Mouse (Mus musculus) left cerebral cortex, postnatal 36 days (tissue): Measurements from ENCODE around the gene Sox5. TPM values are rescaled to one million over a fixed set of nuclear protein-coding genes. Genes with fewer than 3 reads are reported as not detected.

ENCODE experiments used
- DNase-seq, 2 experiments: peaks; one replicate each; pipeline ENCODE4 v3.0.0; 2021 to 2022; ENCODE audit warnings: low spot score in 2 of 2, mixed read lengths in 1 of 2
- intact Hi-C: fragments of 180-260 bp; cut with DNase I; formaldehyde crosslinking; loops from one replicate; pipeline ENCODE4 v1.15.1; 2025
- total RNA-seq, 2 experiments: library from RNA; stranded (reverse); gene quantifications; 2 replicates each; pipeline ENCODE4 v1.2.3; 2021

Sox5 gene
- total RNA-seq, 2 experiments from 2014 or later = 52.1 to 57.9 TPM

DNA sequence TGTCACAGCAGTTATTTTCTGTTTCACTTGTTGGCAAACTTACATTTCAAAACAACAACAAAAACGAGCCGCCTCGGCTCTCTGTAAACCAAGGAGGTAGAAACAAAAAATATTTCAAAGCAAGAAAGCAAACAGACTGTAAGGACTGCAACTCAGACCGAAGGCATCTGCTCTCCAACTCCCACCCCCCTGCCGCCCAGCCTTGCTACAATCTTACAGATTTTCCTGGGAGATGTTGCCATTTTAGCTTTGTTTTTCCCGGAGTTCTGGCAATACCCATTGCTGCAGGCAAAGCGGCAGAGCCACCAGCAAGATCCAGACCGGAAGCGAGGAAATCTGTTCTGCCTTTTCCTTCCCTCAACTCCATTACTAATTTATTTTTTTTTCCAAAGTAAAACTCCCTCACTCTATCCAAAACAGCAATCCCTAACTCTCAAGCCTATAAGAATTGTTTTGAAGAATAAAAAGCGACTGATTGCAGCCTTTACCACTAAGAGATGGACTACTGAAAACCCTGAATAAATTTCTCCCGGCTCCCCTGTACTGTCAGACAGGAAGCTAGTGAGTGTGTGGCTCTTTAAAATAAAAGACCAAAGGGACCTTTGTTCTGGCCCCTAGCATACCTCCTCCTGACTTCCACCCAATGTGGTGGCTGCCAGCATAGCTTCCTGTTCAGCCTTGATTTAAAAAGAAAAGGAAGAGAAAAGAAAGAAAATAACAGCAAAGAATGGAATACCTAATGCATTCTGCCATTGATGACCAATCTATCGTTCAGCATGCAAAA, 600.5 kb downstream of the Sox5 start:
- intact Hi-C loops = no loop called here
- DNase-seq = peak in 1 of 2 experiments; percentile 45

DNA sequence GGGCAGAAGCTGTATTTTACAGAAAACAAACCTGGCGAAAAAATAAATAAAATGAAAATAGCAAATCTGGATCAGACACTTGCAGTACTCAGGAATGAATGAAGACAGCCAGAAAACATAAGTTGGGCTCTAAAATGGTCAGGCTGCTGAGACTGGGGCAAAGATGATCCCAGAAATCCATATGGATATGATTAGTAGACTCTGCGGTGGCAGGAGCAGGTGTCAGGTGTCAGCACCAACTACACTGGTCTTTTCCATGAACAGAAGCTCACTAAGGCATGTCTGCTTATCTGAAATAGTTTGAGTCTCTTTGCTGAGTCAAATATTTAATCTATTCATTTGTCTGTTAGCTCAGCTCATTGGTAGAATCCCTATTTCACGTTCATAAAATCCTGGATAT, 602.7 kb downstream of the Sox5 start:
- intact Hi-C loops = no loop called here
- DNase-seq = no peak

DNA sequence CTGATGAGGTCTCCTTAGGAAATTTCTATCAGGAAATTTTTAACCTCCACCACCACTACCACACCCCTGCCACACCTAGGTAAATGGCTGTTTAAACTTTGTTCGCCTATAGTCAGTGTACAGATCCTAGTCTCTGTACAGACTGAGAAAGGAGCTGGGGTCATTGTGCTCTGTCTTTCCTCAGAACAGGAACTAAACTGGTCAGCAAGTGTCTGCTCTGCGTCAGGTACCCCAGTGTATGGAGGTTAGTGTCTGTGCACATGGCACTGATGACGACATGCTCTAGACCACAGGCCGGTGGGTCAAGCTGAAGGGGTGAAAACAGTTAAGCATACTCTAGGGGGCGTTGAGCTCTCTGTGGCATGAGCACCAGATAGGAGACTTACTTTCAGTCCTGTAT, 605.1 kb downstream of the Sox5 start:
- intact Hi-C loops = no loop called here

DNA sequence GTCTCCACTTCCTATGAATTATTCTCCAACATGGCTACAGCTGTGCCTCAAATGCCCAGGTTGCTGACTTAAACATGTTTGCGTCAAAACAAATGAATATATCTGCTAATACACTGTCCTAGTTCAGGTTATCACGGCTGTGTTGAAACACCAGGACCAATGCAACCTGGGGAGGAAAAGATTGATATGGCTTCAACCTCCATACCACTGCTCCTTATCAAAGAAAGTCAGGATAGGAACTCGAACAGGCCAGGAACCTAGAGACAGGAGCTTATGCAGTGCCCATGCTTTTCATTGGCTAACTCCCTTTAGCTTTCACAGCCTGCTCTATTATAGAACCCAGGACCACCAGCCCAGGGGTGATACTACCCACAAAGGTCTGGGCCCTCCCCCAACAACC, 606.2 kb downstream of the Sox5 start:
- DNase-seq = no peak
- intact Hi-C loops = no loop called here

More for the DNA sequence above, 605.1 kb downstream of the Sox5 start:
- DNase-seq = no peak

DNA sequence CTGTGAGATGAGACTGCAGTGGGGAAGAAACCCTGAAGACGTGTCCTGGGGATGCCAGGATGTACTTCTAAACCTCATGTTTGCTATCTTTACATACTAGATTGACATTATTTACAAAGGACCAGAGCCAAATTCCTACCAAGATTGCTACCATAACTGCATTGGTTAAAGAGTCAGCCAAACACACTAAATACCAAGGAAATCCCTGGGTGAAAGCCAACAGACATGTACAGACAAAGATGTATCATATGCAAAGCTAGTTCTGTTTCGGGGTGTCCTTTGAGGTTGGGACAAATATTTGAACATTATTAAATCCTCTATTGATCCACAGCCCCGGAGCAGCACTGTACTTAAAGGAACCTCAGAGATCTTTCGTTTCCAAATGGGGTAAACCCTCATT, 611.2 kb downstream of the Sox5 start:
- intact Hi-C loops = no loop called here
- DNase-seq = no peak

DNA sequence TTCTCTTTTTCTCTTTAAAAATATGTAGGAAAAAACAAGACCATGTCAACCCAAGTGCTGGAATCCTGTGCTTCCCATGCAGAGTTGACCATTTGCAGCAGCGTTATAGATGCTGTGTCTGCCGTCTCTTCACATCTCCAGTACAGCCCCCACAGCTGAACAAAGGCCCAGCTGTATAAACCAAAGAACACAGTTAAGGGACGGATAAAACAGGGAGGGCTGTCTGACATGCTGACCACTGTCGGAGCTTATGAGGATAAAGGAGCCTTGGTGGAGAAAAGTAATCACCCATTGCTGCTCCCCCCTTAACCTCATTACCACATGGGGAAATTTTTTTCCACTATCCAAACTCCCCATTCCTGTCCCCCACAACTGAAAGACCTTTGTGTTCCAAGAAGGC, 612.0 kb downstream of the Sox5 start:
- intact Hi-C loops = no loop called here

DNA sequence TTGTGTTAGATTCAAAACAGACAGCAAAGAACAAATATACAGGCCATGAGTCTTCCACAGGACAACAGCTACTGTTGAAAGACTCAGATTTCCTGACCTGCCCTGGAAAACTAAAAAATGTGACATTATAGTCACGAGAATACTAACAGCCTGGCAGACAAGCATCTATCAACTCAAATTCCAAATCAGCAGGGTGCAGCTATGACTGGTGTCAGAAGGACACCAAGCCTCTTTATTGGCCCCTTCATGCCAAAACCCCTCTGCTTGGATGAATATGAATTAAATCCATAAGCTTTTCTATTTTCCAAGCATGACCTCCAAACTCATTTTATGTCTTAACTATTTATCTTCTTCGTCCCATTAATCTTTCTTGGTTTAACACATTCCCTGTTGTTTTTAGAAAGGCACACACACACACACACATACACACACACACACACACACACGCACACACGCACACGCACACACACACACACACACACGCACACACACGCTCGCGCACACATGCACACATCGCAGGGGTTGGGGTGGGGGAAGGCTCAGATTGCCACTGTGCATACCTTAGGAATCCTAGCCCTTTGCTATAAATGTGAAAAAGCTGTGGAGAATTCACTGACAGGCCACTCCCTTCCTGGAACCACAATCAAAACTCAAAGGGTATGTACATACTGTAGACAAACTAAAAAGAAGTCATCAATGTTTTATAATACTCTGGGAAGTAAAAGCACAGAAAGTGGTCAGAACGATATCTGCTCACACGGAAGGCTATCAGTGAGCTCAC, 612.9 kb downstream of the Sox5 start:
- intact Hi-C loops = no loop called here
- no peak for DNase-seq

More for the DNA sequence above, 612.0 kb downstream of the Sox5 start:
- no peak for DNase-seq

DNA sequence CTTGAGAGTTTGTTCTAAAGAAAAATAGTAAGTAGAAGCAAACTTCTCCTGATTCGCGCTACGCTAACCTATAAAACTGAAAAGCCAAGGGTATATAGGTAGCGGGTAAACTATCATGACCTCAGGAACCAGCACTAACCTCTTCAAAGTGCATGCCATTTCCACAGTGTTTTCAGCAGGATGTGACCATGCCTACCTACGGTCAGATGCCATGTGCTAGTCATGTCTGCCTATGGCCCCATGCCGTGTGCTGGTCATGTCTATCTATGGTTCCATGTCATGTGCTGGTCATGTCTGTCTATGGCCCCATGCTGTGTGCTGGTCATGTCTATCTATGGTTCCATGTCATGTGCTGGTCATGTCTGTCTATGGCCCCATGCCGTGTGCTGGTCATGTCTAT, 614.7 kb downstream of the Sox5 start:
- no peak for DNase-seq
- intact Hi-C loops = no loop called here

DNA sequence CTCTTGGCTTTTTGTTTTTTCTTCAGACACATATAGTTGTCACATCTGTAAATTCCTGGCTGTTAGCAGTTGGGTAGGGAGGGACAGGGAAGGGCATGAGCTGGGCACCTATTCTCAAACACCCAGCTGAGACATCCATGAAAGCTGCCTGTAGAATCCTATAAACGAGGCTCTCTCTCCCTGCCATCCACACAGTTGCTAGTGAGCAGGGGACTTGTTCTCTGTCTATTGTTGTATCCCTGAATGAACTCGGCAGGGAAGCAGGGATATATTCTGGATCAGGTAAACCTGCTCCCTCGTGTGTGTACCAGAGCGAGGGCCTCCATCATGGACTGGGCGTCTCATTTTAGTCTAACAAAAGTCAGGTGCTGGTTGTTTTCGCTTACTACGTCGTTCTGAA, 615.1 kb downstream of the Sox5 start:
- no peak for DNase-seq
- intact Hi-C loops = no loop called here

DNA sequence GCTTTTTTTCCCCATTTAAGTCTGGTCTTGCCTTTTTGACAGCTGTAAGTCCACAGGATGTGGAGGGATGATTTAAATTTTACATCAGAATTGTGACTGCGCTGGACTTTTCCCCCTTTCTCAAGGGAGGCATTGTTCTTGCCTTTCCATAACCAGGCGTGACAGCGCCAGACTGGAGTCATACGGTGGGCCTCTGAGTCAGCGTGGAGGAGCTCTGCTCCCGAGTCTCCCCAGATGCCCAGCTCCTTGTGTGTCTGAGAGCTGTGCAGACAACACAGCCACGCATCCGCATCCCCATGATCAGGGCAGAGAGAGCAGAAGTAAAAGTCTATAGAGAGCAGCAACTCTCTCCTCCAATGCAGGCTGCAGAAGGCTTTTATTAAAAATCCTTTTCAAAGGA, 615.7 kb downstream of the Sox5 start:
- DNase-seq = peak; percentile 48
- intact Hi-C loops = no loop called here

DNA sequence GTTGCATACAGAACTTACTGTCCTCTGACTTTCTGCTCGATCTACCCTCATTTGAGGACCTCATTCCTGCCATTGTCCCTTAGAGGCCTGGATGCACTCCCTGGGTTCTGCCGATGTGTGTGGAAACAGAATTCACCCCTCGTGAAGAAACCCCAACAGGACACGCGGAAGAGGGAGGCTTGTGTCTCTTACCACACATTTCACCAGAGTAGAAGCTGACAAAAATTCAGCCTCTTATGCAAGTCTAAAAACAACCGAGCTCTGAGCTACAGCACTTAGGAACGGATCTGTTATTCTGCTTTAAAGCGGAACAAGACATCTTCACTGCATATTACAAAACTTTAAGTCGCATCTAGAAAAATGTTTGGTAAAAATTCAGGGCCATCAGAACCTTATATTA, 618.3 kb downstream of the Sox5 start:
- DNase-seq = no peak

DNA sequence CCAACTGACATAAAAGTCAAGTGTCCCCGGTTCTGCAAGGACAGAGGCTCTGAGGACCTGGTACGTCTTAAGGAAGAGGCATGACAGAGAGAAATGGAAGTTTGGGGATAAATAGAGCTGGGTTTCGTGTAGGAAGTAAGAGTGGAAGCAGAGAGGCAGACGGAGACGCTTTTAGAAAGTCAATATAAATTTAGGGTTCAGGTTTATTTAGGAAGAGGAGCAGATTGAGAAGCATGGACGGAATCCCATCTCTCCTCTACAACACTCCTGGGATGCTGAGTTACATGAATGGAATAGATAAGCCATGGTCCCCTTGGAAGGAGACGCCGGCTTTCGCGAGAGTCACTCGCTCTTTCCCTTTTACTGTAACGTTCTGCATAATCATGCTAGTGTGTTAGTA, 623.1 kb downstream of the Sox5 start:
- intact Hi-C loops = no loop called here
- DNase-seq = no peak

More for the DNA sequence above, 618.3 kb downstream of the Sox5 start:
- intact Hi-C loops = no loop called here

DNA sequence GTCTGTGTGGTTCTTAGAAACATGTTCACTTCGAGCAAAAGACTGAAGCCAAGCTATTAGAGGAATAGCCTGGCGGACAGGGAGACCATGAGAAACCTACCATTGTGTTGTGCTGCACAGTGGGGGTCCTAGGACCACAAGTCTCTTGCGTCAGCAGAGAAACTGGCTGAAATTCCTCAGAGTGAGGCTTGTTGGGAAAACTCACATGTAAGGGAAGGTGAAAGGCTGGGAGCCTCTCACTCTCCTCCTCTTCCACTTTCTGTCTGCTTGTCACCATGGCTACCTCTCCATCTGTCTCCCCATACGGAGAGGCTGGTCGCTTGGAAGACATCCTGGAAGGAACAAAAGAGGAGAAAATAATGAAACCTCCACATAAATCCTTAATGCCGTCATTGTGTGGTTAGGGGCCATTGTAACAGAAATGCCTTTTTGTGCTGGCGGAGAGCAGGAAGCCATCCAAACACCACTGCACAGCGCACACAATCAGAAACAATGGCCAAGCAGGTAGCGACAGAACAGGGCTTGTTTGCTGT, 626.8 kb downstream of the Sox5 start:
- peak; percentile 54 to 64 for DNase-seq
- intact Hi-C loops = no loop called here

DNA sequence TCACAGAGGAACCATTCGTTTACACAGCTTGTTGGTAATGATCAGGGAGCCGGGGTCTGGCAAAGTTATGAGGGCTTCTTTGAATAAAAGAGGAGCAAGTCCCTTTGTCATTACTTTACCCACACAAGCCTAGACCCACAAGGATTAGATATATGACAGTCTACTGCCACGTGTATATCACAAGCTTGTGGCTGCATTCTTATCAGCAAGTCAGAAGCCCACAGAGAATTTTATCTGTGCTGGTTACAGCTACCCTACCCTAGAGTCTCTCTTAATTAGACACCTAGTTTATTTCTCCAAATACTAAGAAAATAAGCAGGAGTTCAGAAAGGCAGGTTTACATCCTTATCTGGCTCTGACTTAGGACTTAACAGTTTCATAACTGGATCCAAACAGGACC, 629.8 kb downstream of the Sox5 start:
- intact Hi-C loops = no loop called here
- DNase-seq = no peak

DNA sequence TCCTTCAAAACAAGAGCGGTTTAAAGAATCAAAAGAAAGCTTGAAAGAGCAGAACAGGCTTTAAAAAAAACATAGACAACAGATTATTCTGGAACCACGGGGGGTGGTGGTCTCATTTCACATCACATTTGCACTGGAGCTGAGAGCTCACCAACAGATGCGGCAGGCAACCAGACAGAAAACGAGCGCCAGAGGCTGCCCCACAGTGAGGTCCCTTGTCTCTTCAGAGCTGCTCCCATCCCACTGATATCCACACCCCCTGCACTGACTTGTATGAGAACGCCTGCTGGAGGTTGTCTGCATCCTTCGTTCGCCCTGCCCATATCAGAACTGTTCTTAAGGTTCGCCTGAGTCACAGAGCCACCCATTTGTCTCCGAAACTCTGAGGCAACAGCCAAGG, 630.7 kb downstream of the Sox5 start:
- intact Hi-C loops = no loop called here
- DNase-seq = no peak

DNA sequence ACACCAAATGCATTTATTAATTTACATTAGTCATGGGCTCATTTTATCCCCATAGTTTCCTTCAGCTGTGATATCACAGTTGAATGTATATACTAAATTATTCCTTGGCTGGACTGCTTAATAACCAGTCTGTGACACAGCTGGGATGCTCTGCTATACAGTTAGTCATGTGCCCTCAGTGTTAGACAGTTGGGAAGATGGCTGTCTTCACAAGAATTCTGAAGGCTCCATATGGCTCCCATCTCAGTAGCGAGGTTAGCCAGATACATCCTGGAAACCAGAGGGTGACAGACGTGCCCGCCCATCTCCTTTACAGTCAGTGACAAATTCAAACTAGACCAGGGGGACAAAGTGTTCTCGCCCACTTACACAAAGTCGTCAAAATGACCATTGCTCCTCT, 644.4 kb downstream of the Sox5 start:
- DNase-seq = no peak
- intact Hi-C loops = no loop called here

DNA sequence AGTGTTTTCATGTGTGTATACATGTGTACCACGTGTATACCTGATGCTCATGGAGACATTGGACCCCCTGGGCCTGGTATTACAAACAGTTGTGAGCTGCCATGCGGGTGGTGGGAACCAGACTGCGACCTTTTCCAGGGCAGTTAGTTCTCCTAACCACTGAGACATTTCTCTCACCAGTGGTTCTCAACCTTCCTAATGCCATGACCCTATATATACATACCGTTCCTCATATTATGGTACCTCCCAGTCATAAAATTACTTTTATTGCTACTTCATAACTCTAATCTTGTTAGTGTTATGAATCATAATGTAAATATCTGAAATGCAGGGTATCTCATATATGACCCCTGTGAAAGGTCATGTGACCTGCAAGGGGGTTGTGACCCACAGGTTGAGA, 644.9 kb downstream of the Sox5 start:
- DNase-seq = no peak
- intact Hi-C loops = no loop called here

DNA sequence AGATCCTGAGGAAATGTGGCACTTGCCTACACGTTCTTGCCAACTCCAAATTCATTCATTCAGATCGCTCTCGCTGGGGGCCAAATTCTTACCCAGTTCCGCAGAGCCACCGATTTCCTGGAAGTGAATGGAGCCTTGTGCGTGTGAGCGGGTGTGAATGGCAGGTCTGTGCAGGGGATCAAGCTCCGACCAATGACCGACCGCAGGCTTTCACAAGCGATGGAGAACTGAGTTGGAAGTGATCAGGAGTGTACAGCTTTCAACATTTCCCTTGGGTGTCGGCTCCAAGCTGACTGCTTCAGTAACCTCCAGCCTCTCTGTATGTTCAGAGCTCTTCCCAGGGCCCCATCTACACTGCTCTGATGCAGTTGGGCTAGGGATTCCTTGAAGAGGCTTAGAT, 651.9 kb downstream of the Sox5 start:
- no peak for DNase-seq
- intact Hi-C loops = no loop called here

DNA sequence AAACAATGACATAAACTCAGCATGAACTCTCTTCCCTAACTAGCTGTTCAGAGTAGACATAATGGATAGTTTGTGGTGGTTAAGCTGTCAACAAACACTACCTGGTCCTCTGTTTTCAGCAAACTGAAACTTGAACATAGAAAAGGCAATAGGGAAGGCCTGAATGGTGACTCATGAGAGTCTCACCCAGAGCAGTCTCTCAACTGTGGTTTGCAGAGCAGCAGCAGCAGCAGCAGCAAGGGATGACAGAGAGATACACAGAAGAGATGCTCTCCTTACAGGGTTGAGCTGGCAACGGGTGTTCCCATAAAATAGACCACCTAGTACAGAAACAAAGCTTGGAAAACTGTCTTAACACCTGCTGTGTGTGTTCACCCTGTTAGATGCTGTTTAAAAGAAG, 661.8 kb downstream of the Sox5 start:
- intact Hi-C loops = no loop called here
- DNase-seq = no peak

DNA sequence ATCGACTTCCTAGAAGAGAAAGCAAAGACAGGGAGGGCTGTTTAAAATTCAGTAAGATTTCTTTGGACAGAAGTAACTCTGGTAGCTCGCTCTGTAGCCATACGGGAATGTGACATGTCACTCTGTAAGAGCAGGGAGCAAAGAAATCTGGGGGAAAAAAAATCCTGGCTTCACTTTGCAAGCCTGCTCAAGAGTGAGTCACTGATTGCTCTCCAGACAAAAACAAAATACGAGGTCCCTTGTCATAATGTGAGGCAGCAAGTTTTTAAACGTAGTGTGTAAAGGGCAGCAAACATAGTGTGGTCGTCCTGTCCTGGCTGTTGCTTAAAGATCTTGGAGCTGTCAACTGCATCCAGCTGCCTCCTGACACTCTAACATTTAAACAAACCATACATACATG, 665.1 kb downstream of the Sox5 start:
- intact Hi-C loops = no loop called here
- no peak for DNase-seq

DNA sequence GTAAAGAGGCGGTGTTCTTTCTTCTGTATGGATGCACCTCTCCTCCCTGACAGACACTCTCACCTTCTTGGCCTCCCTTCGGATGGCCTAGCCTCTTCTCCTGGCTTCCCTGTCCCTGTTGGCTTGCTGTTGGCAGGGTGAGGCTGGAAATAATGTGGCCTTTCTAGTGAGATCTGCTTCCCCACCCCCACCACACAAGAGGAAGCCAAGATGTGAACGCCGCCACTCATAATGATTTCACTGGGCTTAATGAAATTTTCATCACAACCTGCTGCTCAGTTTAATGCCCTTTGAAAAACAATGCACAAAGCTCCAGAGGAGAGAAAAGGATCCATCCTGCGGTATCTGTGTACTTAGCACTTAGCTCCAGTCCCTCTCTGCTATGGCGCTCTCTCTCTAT, 670.2 kb downstream of the Sox5 start:
- DNase-seq = no peak
- intact Hi-C loops = no loop called here
